Mouse (Mus musculus) cerebellum, adult 9-10 months (tissue): ENCODE results near the gene Pxk.

Experiments used
- DNase-seq: peaks from one replicate; pipeline ENCODE4 v3.0.0; 2022

Pxk gene

DNA sequence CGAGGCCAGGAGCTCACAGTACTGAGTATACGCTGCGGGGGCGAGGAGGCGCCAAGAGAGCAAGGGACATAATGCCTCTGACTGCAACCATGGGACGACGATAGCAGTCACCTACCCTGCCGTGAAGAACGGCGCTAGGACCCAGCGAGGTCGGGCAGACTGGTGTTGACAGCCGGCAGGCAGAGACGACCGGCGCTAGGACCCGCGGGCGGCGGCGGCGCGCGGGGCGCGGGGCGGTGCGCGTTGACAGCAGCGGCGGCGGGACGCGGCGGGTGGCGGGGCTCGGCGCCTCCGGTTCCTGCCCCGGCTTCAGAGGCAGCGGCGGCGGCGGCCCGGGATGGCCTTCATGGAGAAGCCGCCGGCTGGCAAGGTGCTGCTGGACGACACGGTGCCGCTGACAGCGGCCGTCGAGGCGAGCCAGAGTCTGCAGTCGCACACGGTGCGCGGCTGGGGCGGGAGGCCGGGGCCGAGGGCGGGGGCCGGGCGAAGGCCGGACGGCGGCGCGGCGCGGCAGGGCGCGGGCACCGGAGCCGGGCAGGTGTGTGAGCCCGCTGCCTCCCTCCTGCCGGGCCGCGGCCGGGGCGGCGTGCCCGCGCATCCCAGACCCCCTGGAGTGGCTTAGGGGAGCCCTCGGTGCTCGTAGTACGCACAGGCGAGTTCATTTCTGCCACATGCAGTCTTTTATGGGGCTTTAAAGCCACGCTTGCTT is at the start of gene Pxk:
Gene Pxk, plus strand, starts transcription at position 234 of the 709 bp plus-strand sequence.
- peak; percentile 91 for DNase-seq

DNA sequence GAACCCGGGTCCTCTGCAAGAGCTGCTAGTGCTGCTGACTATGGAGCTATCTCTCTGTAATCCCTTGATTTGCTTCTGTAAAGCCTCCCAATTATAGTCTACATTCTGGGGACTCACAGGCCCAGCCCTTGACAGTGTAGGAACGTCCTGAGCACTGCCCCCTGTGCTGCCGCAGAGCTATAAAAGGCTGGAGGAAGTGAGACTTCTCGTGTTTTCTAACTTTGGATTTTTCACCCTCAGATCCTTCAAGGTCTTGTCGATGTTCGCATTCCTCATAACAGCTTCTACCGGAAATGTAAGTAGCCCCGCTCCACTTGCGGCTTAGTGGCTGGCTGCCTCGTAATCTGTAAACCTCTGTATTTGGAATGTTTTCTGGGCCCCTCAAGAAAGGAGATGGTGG is 48.7 kb upstream of the Pxk start:
- DNase-seq = no peak

DNA sequence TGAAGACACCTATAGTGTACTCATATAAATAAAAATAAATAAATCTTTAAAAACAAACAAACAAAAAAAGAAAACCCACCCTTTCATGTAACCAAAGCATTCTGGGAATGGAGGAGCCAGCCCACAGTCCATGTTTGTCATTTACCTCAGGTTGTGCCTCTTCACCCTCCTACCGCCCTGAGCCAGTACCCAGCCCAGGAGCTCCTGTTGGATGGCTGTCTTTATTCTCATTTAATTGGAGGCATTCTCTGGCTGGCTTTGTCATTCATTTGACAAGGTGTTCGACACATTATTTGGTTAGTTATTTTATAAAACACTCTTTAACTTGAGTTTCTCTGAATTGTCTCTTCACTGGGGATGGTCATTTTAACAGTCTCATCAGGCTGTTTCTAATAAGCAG is 46.1 kb upstream of the Pxk start:
- DNase-seq = no peak

DNA sequence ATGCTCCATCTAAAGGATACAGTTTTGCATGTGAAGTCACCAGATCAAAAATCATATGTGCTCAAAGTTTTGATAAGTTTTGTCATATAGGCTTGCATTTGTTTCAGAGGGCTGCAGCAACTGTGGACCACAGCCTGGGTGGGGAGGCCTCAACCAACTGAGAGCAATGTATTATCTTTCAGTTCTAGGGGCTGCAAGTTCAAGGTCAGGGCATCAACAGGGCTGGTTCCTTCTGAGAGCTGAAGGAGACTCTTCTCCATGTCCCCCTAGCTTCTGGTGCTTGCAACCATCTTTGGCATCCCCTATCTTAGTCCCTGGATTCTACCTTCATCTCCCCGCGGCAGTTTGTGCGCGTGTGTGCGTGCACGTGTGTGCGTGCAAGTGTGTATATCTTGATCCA is 45.4 kb upstream of the Pxk start:
- no peak for DNase-seq

DNA sequence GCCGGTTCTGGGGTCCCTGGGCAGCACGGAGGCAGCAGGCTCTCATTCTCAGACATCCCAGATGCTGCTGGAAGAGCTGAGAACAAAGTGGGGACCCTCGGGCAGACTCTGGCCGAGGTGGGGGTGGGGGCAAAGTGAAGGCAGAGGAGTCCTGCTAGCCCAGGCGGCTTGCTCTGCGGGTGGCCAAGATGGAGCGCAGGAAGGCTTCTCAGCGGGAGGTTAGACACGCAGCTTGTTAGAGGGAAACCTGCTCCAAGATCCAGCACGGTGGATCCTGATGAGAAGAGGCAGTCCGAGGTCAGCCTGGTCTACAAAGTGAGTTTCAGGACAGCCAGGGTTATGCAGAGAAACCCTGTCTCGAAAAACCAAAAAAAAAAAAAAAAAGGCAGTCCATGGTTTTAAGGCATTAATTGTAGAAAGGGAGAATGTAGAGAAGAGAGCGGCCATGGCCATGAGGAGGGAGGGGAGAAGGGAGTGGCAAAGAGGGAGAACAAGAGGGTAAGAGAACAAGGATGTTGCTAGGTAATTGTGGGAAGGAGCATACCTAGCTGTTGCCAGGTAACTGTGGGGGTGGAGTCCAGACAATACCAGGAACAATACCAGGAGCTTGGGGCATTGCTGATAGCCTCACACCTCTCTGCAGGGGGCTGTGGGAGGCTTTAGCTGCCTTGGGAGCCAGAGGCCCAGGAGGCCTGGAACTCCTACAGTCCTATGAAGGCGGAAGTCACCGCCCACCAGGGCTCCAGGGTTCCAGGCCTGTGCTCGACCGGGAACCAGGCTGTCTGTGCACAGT is 43.5 kb upstream of the Pxk start:
- DNase-seq = no peak

DNA sequence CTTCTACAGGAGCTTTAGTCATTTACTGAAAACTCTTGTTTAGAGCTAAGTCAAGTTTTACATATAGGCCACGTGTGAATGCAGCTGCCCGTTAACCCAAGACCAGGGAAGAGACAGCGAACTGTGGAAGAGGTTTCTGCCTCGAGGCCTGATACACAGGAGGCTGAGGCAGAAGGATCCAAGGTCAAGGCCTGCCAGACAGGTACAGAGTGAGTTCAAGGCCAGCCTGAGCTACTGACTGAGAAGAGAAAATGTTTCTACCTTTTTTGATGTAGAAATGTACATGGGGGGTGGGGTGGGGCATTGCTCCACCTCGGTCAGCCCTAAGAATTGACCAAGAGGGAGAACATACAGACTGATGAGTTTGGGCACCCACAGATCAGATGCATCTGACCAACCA is 41.9 kb upstream of the Pxk start:
- no peak for DNase-seq

DNA sequence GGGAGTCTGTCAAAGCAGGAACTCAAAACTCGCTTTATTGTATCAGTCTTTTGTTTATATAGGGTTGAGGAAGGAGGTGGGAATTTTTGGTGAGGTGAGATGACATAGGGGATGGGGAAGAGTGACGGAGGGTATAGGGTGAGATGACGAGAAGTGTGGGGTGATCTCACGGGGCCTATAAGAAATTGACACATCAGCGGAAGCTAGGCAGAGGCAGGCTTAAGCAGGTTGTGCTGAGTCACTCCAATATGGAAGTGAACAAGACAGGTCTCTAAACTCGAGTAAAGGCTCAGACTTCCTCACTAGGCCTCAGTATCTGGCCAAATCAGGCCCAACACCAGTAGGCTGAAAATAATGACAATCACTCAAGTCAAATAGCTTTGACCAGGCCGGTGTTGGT is 38.1 kb upstream of the Pxk start:
- no peak for DNase-seq

DNA sequence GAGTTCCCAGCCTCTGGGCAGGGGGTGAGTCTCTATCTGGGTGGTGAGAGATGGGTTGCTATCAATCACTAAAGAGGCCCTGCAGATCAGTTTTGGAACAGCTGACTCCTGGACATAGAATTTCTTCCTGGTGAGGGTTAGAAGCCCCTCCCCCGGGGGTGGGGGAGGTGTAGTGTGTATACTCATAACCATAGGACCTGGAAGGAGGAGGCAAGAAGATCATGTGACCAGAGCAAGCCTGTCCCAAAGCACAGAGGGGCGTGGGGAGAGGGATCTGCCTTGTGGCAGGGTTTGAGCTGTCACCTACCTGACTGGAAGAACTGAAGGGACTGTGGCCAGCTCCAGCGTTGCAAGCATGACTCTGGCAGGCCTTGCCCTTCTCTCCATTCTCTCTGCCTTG is 35.9 kb upstream of the Pxk start:
- no peak for DNase-seq

DNA sequence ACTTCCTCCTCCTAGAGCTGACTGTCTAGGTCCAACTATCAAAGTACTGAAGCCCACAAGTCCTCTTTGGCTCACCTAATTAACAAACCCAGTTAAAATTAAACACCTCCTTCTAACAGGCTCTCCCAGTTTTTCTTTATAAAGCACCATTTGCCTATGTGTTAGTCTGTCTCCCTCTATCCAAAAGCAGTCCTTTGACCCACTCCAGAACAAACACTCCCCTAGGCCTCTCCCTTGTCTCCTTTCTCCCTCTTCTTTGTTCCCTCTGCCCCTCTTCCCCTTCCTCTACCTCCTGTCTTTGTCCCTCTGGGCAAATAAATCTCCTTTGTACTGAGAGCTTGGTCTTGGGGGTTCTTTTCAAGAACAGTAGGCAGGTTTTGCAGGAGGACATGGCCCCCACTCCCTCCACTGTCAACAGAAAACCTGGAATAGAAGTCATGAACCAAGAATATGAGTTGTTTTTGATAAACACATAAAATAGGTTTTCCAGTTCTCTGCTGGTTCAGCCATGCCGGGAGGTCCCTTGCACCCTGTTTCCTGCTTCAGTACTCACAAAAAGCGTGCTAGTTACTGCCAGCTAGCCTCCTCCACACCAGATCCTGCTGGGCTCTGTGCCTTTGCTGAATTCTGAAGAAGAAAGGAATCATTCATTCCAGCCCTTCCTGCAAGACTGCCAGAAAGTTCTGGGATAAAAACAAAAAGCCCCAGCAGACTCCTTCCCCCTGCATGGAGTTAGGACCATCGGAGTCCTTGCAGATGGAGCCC is 35.3 kb upstream of the Pxk start:
- no peak for DNase-seq

DNA sequence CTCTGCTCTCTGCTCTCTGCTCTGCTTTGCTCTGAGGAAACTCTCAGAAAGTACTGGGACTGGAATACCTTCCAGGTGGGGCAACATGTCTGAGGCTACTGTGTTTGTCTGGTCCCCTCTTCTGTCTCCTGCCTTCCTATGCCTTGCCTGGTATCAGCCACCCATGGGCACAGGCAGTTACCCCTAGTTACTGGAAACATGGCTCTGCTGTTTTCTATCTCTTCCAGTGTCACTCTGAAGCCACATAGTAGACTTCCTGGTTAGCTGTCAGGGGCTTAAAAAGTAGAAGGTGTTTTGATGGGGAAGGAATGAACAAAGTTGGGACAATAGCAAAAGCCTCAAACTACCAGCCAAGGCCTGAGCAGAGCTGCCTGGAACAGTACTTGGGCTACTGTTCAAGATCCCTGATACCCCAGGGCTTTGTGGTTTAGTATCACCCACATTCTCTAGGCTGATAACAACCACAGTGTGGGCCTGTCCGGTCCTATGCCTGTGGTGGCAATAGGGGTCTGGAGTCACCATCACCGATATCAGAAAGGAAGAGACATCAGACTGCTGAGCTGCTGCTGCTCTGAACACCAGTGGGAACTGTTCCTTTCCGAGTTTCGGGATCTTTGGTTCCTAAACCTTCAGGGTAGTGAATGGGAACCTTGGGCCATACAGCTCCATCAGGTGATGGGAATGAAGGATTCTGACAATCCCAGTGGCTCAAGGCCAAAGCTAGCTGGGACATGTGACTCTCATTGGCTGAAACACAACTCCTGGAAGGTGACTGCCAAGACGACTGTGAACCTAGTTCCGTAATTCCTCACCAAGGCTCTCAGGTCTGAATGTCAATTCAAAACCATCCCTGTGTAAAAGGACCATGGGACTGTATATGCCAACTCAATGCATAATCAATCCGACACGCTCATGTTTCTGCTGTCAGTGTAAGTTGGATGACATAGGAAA is 33.9 kb upstream of the Pxk start:
- no peak for DNase-seq

DNA sequence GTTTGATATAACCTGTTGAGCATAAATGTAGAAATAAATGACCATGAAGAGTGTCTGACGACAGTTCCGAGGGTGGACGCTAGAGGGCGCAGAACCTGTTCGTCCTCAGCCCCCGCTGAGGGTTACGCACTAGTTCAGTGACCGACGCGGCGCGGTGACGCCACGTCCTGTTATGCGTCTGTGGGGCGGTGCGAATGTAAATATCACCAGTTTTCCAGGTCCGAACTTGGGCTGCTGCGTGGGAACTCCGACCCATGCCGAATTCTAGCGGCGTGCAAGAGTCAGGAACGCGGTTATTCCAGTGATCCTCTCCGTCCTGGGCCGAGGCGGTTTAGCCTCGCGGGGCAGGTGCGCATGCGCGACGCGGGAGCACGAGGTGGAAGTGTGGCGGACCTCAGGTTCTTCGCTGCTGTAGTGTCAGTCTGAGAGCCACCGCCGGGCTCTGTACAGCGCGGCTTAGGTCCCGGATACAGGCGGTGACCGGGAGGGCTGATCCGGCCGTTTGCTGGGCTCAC is 17.8 kb upstream of the Pxk start, which contains the start of gene Rpp14:
Gene Rpp14, plus strand, starts transcription at position 203 of the 515 bp plus-strand sequence.
- peak; percentile 97 for DNase-seq

DNA sequence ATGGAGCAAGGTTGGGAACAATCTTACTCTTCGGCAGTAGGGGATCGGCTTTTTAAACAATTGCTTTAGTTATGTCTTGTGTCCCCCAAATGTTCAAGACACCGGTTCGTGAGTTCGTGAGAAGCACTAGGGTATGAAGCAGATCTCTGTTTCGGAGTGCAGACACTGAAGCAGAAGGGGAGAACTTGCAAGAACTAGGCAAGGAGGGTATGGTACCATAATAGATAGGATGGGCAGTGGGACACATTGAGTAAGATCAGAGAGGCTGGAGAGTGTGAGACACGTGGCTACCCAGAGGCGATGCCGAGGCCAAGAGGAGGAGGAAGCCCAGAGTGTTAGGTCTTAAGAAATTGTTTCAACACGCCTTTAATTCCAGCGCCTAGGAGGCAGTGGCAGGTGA is 17.3 kb upstream of the Pxk start:
- no peak for DNase-seq

DNA sequence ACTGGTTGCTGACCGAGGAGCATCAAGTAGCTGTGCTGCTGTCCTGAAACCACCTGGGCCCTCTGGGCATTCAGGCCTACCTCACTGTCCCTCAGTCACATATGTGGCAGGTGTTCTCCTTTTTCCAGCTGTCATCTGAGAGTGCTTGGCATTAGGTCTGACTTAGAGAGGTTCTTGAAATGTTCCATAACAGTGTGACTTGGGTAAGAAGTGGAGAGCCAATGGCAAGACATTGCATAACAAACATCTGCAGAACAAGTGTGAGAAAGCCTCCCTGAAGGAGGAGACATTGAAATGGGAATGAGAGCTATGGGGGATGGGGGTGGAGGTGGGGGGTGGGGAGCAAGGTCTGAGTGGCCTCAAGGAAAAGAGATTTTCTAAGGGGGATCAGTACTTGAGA is 15.1 kb upstream of the Pxk start:
- no peak for DNase-seq

DNA sequence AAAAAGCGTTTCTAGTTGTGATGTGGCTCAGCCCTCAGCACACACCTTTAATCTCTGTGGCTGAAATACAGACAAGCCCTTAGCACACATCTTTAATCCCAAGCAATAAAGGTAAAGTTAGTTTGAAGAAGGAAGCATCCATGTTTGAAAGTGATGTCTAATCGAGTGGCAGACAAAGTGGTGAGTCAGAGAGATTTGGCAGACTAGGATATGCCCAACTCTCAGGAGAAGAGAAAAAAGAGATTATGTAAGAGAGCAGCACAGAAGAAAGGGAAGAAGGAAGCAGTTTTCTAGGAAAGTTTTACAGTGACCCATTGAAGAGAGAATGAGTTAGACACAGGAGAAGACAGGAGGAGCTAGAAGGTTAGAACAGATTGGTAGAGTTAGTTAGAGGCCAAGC is 9.0 kb upstream of the Pxk start:
- DNase-seq = no peak

DNA sequence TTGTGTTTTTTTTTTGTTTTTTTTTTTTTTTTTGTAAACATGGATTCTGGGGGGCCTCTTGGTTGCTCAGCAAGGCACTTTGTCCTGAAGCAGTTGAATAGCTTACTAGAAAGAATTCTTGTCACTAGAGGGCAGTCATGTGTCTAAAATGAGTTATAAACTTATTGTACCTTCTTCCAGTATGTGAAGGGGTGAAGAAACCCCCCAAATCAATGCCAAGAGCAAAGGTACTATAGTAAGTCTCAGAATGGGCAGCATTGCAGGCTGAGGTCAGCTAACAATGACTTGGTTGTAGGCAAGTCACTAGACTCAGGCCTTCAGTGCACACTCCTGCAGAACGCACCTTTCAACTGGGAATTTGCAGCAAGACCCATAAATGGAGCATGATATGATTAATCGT is 5.4 kb upstream of the Pxk start:
- DNase-seq = peak; percentile 73

DNA sequence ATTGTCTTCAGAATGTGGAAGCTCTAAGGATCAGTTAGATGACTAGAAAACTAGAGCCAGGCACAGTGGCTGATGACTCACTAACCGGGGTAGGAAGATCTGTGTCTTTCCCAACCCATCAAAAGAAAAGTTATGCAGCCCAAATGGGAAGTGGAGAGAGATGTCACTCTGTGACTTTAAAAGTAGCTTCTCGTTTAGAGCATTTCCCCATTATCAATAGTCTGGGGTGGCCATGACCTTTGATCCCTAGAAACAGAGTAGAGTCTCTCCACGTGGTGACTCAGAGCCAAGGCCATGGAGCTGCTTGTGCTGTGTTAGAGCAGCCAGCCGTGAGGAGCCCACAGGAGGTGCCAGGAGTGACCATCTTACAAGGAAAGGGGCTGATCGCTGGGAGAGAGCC is 4.6 kb upstream of the Pxk start:
- no peak for DNase-seq

DNA sequence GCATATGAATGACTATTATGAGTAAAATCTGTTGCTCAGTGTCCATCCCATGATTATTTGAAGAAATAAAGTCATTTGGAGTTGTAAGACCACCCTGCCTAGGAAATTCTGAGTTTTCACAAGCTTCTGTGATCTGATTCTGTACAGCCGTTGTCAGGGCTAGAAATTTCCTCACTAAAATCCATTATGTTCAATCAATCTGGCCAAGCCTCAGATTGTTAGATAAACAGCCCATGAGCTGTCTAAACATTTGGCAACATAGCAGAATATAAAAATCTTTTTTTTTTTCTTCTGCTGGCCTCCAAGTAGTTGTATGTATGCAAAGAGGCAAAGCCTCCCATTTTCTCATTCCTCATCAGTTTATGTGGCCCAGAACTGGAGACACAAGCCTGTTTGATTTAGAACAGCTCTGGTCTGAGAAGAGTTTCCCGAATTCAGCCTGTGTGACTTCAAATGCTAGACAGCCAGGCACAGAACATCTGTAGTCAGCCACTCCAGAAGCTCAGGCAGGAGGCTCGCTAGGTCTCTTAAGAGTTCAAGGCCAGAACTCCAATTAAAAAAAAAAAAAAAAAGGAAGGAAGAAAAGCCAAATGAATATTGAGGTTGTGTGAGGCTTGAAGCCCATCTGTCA is 3.0 kb upstream of the Pxk start:
- DNase-seq = no peak

DNA sequence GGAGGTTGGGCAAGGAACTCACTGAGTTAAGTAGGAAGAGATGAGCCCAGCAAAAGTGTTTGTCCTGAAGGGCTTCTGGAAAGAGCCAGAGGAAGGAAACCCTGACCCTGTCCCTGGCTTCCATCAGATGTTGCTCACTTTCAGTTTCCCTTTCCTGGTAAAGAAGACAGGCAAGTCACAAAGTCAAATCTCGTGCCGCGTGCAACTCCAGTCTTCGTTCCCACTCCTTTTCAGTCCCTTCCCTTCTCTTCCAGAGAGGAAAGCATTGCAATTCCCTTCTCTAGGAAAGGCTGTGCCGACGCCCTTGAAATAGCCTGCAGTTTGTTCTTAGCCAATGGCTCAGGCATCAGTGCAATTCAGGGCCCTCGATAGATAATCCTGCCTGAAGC is 2.5 kb upstream of the Pxk start:
- DNase-seq = no peak

DNA sequence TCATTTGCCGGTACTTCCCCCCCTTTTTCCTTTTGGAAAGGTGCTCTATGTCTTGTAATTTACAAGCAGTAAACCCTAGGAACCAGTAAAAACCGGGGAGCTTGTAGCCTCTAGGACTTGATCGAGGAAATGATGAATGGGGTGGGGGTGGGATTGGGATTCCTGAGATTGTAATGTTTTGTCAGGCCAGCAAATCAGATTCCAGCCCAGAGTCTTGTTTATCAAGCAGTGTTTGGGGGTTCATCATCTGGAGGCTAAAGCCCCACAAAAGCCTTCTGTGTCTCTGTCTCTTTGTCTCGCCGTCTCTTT is 630 bp downstream of the Pxk start:
- no peak for DNase-seq

DNA sequence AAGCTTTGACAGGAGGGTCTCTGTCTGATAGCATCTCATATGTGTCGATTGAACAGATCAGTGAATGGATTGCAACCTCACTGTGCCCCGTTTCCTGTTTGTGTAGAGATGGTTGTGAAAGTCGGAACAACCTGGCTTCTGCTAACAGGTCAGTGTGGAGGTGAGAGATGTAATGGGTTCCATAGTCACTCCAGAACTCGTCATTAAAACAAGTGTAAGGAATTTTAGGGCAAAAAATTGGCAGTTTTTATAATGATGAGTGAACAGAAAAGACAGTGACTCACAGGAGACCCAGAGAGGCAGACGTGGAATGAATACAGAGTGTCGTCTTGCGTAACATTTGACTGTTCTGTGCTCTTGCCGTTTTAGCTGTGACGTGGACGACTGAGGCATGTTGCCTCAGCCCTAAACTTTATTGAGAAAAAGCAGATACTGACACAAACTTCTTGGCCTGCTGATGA is 1.6 kb downstream of the Pxk start:
- no peak for DNase-seq

DNA sequence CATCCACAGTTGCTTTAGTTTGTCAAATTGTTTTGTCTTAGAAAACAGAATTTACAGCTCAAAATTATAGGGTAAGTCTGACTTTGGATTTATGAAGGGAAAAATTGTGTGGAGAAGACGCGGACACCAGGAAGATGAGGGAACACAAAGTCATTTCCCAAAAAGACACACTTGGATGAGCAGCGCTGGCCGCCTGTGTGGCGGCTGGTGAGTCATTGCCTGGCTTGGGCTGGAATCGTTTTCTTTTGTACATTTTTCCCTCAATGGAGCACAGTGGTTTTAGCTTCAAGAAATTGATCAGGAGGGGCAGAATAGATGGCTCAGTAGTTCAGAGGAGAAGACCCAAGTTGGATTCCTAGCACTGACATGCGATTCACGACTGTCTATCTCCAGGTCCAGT is 3.9 kb downstream of the Pxk start:
- no peak for DNase-seq

DNA sequence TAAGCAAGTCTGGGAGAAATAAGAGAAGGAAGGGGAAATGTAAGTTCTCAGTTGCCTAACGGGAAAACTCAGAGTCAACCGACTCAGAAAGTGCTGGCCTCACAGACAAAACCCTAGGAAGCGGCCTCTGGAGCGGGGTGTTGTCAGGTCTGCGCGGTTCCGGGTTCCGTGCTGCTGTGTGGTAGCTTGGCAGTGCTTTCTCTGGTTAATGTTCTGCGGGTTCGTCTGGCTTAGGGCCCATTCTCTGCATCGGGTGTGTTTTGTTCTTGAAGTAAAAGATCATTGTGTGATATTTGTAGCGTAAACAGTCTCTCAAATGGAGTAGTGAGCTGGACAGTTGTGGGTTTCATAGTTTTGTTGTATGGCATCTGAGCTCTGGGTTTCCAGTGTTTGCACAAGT is 4.7 kb downstream of the Pxk start:
- no peak for DNase-seq
